Mouse (Mus musculus) MEL (cell line): ENCODE results near the gene Rap2b. TPM values are rescaled to one million over a fixed set of nuclear protein-coding genes. Genes with fewer than 3 reads are reported as not detected.

Source experiments
- DNase-seq: peaks from one replicate; pipeline ENCODE4 v3.0.0; 2011; ENCODE audit warnings: low read depth, low spot score
- H3K27ac ChIP-seq: 2 replicates; pipeline ENCODE4 v1.5.1; 2012; ENCODE audit warnings: low read depth, mild to moderate bottlenecking, control low read depth, low read length, moderate library complexity; ENCODE audit not compliant: control insufficient read depth
- H3K27me3 ChIP-seq, 2 experiments: fragments of 150-350 bp in 1 of 2; sonication (generic) in 1 of 2; 2 replicates each; pipeline ENCODE4 v1.6.1; 2012; ENCODE audit warnings: low read length in 2 of 2, mild to moderate bottlenecking in 2 of 2, improper control_type of control experiment in 1 of 2, moderate library complexity in 1 of 2; ENCODE audit not compliant: insufficient read depth in 2 of 2, control insufficient read depth in 1 of 2
- H3K36me3 ChIP-seq, 2 experiments: 2 replicates each; pipeline ENCODE4 v1.6.1; 2012 to 2014; ENCODE audit warnings: low read length in 2 of 2, improper control_type of control experiment in 1 of 2, inconsistent platforms in 1 of 2, mild to moderate bottlenecking in 1 of 2; ENCODE audit not compliant: insufficient read depth in 2 of 2, control insufficient read depth in 1 of 2
- H3K4me1 ChIP-seq, 2 experiments: fragments of 150-350 bp in 1 of 2; sonication (generic) in 1 of 2; 2 replicates each; pipeline ENCODE4 v1.6.1; 2012; ENCODE audit warnings: low read length in 2 of 2, improper control_type of control experiment in 1 of 2, mild to moderate bottlenecking in 1 of 2; ENCODE audit not compliant: insufficient read depth in 2 of 2, control insufficient read depth in 1 of 2
- H3K4me3 ChIP-seq, 2 experiments: fragments of 150-350 bp in 1 of 2; sonication (generic) in 1 of 2; 2 replicates each; pipeline ENCODE4 v1.5.1; 2012; ENCODE audit warnings: low read depth in 2 of 2, low read length in 2 of 2, mild to moderate bottlenecking in 2 of 2, moderate library complexity in 2 of 2, control low read depth in 1 of 2, improper control_type of control experiment in 1 of 2; ENCODE audit not compliant: control insufficient read depth in 1 of 2, insufficient read depth in 1 of 2
- H3K79me2 ChIP-seq: 2 replicates; pipeline ENCODE4 v1.6.1; 2012; ENCODE audit warnings: mild to moderate bottlenecking, low read length, moderate library complexity; ENCODE audit not compliant: control insufficient read depth, poor library complexity, insufficient read depth
- H3K9ac ChIP-seq: 2 replicates; pipeline ENCODE4 v1.6.1; 2012; ENCODE audit warnings: low read depth, mild to moderate bottlenecking, control low read depth, low read length, moderate library complexity; ENCODE audit not compliant: control insufficient read depth, poor library complexity, severe bottlenecking
- H3K9me3 ChIP-seq: fragments of 150-350 bp; sonication (generic); replicated peaks from 2 replicates; pipeline ENCODE4 v1.6.1; 2012; ENCODE audit warnings: mild to moderate bottlenecking, low read length, improper control_type of control experiment, moderate library complexity; ENCODE audit not compliant: insufficient read depth
- BHLHE40 ChIP-seq: IDR thresholded peaks from 2 replicates; pipeline ENCODE4 v1.6.1; 2012; ENCODE audit warnings: low read depth, mild to moderate bottlenecking, inconsistent platforms, low read length, improper control_type of control experiment, borderline replicate concordance
- CHD1 ChIP-seq: IDR thresholded peaks from 2 replicates; pipeline ENCODE4 v1.6.1; 2012; ENCODE audit warnings: low read depth, mild to moderate bottlenecking, inconsistent platforms, low read length, improper control_type of control experiment
- CTCF ChIP-seq, 3 experiments: IDR thresholded peaks in 2 of 3; conservative IDR thresholded peaks in 1 of 3; 2 replicates each; pipeline ENCODE4 v1.5.1; 2011 to 2012; ENCODE audit warnings: low read length in 3 of 3, low read depth in 2 of 3, mild to moderate bottlenecking in 2 of 3, improper control_type of control experiment in 1 of 3, inconsistent platforms in 1 of 3, mixed read lengths in 1 of 3, moderate library complexity in 1 of 3; ENCODE audit not compliant: control insufficient read depth in 1 of 3, insufficient read depth in 1 of 3, poor library complexity in 1 of 3, severe bottlenecking in 1 of 3
- EP300 ChIP-seq, 2 experiments: IDR thresholded peaks; 2 replicates each; pipeline ENCODE4 v1.6.1; 2011; ENCODE audit warnings: improper control_type of control experiment in 2 of 2, low read length in 2 of 2, low read depth in 1 of 2, mild to moderate bottlenecking in 1 of 2
- ETS1 ChIP-seq: IDR thresholded peaks from 2 replicates; pipeline ENCODE4 v1.6.1; 2012; ENCODE audit warnings: low read depth, mild to moderate bottlenecking, inconsistent platforms, low read length, improper control_type of control experiment, moderate library complexity
- GATA1 ChIP-seq: IDR thresholded peaks from 2 replicates; pipeline ENCODE4 v1.6.1; 2011; ENCODE audit warnings: low read depth, low read length, improper control_type of control experiment
- JUND ChIP-seq: IDR thresholded peaks from 2 replicates; pipeline ENCODE4 v1.6.1; 2011; ENCODE audit warnings: low read depth, mild to moderate bottlenecking, improper control_type of control experiment, low read length
- MAX ChIP-seq: IDR thresholded peaks from 2 replicates; pipeline ENCODE4 v1.6.1; 2011; ENCODE audit warnings: low read length, improper control_type of control experiment
- MAZ ChIP-seq: IDR thresholded peaks from 2 replicates; pipeline ENCODE4 v1.6.1; 2012; ENCODE audit warnings: low read depth, mild to moderate bottlenecking, inconsistent platforms, low read length, improper control_type of control experiment
- MXI1 ChIP-seq: IDR thresholded peaks from 2 replicates; pipeline ENCODE4 v1.6.1; 2011; ENCODE audit warnings: mild to moderate bottlenecking, low read depth, low read length, improper control_type of control experiment
- MYC ChIP-seq: IDR thresholded peaks from 2 replicates; pipeline ENCODE4 v1.6.1; 2011; ENCODE audit warnings: low read depth, mild to moderate bottlenecking, low read length, improper control_type of control experiment, moderate library complexity
- POLR2A ChIP-seq, 2 experiments: IDR thresholded peaks; 2 replicates each; pipeline ENCODE4 v1.6.1; 2011 to 2012; ENCODE audit warnings: low read length in 2 of 2, mild to moderate bottlenecking in 2 of 2, control low read depth in 1 of 2, improper control_type of control experiment in 1 of 2, low read depth in 1 of 2, moderate library complexity in 1 of 2; ENCODE audit not compliant: control insufficient read depth in 1 of 2, insufficient read depth in 1 of 2, poor library complexity in 1 of 2
- POLR2AphosphoS2 ChIP-seq: IDR thresholded peaks from 2 replicates; pipeline ENCODE4 v1.6.1; 2011; ENCODE audit warnings: low read length, improper control_type of control experiment
- POLR2AphosphoS5 ChIP-seq: IDR thresholded peaks from 2 replicates; pipeline ENCODE4 v1.6.1; 2012; ENCODE audit warnings: low read depth, borderline replicate concordance, mild to moderate bottlenecking, inconsistent platforms, low read length, moderate library complexity, mixed read lengths
- RCOR1 ChIP-seq: IDR thresholded peaks from 2 replicates; pipeline ENCODE4 v1.6.1; 2012; ENCODE audit warnings: low read depth, mild to moderate bottlenecking, inconsistent platforms, low read length, improper control_type of control experiment
- SIN3A ChIP-seq: IDR thresholded peaks from 2 replicates; pipeline ENCODE4 v1.6.1; 2012; ENCODE audit warnings: low read length, improper control_type of control experiment, inconsistent platforms
- SMC3 ChIP-seq: IDR thresholded peaks from 2 replicates; pipeline ENCODE4 v1.6.1; 2011; ENCODE audit warnings: low read depth, low read length, improper control_type of control experiment
- TAL1 ChIP-seq: IDR thresholded peaks from 2 replicates; pipeline ENCODE4 v1.6.1; 2012; ENCODE audit warnings: mild to moderate bottlenecking, inconsistent platforms, low read length, moderate library complexity, mixed read lengths
- TBP ChIP-seq: IDR thresholded peaks from 2 replicates; pipeline ENCODE4 v1.8.0; 2011; ENCODE audit warnings: low read depth, low read length, improper control_type of control experiment
- TCF12 ChIP-seq: IDR thresholded peaks from 2 replicates; pipeline ENCODE4 v1.6.1; 2014; ENCODE audit warnings: low read depth, mild to moderate bottlenecking, inconsistent platforms, low read length, improper control_type of control experiment, moderate library complexity
- USF1 ChIP-seq: IDR thresholded peaks from 2 replicates; pipeline ENCODE4 v1.6.1; 2014; ENCODE audit warnings: low read depth, mild to moderate bottlenecking, inconsistent platforms, low read length, improper control_type of control experiment, moderate library complexity
- ZNF384 ChIP-seq: IDR thresholded peaks from 2 replicates; pipeline ENCODE4 v1.6.1; 2012; ENCODE audit warnings: low read depth, mild to moderate bottlenecking, inconsistent platforms, low read length, improper control_type of control experiment
- polyA plus RNA-seq, 2 experiments: library from polyadenylated mRNA; stranded (reverse) in 1 of 2; unstranded in 1 of 2; fragments of >175 nt in 1 of 2; fragments of >200 nt in 1 of 2; gene quantifications; 2 replicates each; pipeline versions ENCODE4 v1.2.1 to v1.2.4; 2012; ENCODE audit warnings: low replicate concordance in 2 of 2, low read depth in 1 of 2; ENCODE audit not compliant: insufficient read length in 2 of 2, insufficient read depth in 1 of 2, missing spikeins in 1 of 2
- total RNA-seq: library from RNA; depleted of rRNA; stranded (reverse); fragments of 300-350 nt; gene quantifications from 2 replicates; pipeline ENCODE4 v1.2.3, GENCODE M21; 2012

Gene Rap2b
- total and polyA plus RNA-seq, 3 experiments = 4.4 to 5.6 TPM; not detected in 1

- TF ChIP-seq CHD1 = no peak
- TF ChIP-seq TBP = no peak
- TF ChIP-seq JUND = peak; percentile 95
- no peak for TF ChIP-seq USF1
- peak; percentile 52; the same call in 1 of the 2 replicates for TF ChIP-seq SIN3A
- peak; percentile 50; the same call in 1 of the 2 replicates for TF ChIP-seq MXI1
- no peak for TF ChIP-seq BHLHE40
- peak; percentile 86 to 96 for TF ChIP-seq EP300 (IDR thresholded peaks at IDR 0.05; ENCODE audit: low read depth in 1 of 2, low read length in 2 of 2)
- TF ChIP-seq RCOR1 = peak; percentile 82
- TF ChIP-seq TCF12 = peak; percentile 52; the same call in 1 of the 2 replicates
- peak; percentile 91 for TF ChIP-seq ETS1
- TF ChIP-seq GATA1 = peak; percentile 86
- TF ChIP-seq MAZ = no peak
- no peak for TF ChIP-seq POLR2AphosphoS5
- peaks cover 0 to 28% of the 10 kb centered on the region in 2 experiments; a peak in 2 of 4 replicates for H3K36me3 ChIP-seq
- H3K27ac ChIP-seq = peak overlapping the region; percentile 82
- peak; percentile 75 for DNase-seq
- no peaks in the 10 kb centered on the region for H3K79me2 ChIP-seq
- no peaks in the 10 kb centered on the region for H3K27me3 ChIP-seq
- no peak overlapping the region for H3K4me3 ChIP-seq
- H3K9ac ChIP-seq = peak overlapping the region; percentile 21; the same call in 1 of the 2 replicates
- H3K9me3 ChIP-seq = no peaks in the 10 kb centered on the region
- H3K4me1 ChIP-seq = peaks cover 18 to 33% of the 10 kb centered on the region in 2 experiments
These were observed 35.3 kb downstream of the Rap2b start for GRCm38 (mm10) chr3:61396728-61397127.

GRCm38 (mm10) chr3:61400823-61401387 is 39.5 kb downstream of the Rap2b start:
- Histone ChIP-seq H3K9me3 (no peaks in the 10 kb centered on the region), H3K79me2 (no peaks in the 10 kb centered on the region), H3K27me3 (no peaks in the 10 kb centered on the region), H3K4me3 (no peak overlapping the region), H3K4me1 (peaks cover 4 to 20% of the 10 kb centered on the region in 2 experiments), H3K9ac (no peak overlapping the region), H3K27ac (no peak overlapping the region), H3K36me3 (peaks cover 0 to 16% of the 10 kb centered on the region in 2 experiments; a peak in 2 of 4 replicates)
- TF ChIP-seq EP300 (IDR thresholded peaks at IDR 0.05; ENCODE audit: low read depth in 1 of 2, low read length in 2 of 2) = no peak
- TF ChIP-seq TAL1 = no peak
- no peak for TF ChIP-seq MYC
- no peak for TF ChIP-seq MXI1
- no peak for TF ChIP-seq CTCF (IDR thresholded peaks at IDR 0.05 in 2 of 3, conservative IDR thresholded peaks at IDR 0.05 in 1 of 3; ENCODE audit: control insufficient read depth in 1 of 3, insufficient read depth in 1 of 3, low read depth in 2 of 3, low read length in 3 of 3, poor library complexity in 1 of 3, severe bottlenecking in 1 of 3)
- no peak for TF ChIP-seq MAZ
- TF ChIP-seq POLR2AphosphoS2 = no peak
- TF ChIP-seq POLR2A (IDR thresholded peaks at IDR 0.05; ENCODE audit: control insufficient read depth in 1 of 2, insufficient read depth in 1 of 2, low read depth in 1 of 2, low read length in 2 of 2, poor library complexity in 1 of 2) = no peak
- TF ChIP-seq MAX = no peak
- no peak for TF ChIP-seq SMC3
- TF ChIP-seq GATA1 = no peak
- no peak for TF ChIP-seq RCOR1
- no peak for TF ChIP-seq ZNF384
- no peak for DNase-seq
